Comparison of ENCODE assay signal across 15 mouse cellular contexts in genomic region chr3:27779892-27780291, GRCm38 (mm10).
DNase-seq lines count a peak whose midpoint lies in the region; ATAC-seq and TF ChIP-seq lines count a peak whose summit lies in the region.
"Had no signal": no experiment of that assay in that cellular context is flagged by ENCODE, and none has a peak within 500 bp of the region (broad histone marks: within the 10 kb centered on the region; RNA-seq: fewer than 3 reads in every experiment).

No protein-coding gene starts in this region.

- TF ChIP-seq POLR2A in thymus, adult 2 months (IDR thresholded peaks at IDR 0.05; ENCODE audit: control insufficient read depth, extremely low read depth, insufficient read depth, low read length, poor library complexity), result no peak

- no peak overlapping the region for H3K4me3 ChIP-seq in hindbrain, embryonic 12.5 days
- no peak overlapping the region for H3K4me3 ChIP-seq in midbrain, embryonic 10.5 days
- no peak overlapping the region for H3K4me3 ChIP-seq in midbrain, postnatal 0 days (ENCODE audit: low read depth, low read length)
- H3K4me3 ChIP-seq in thymus, adult 2 months (ENCODE audit: control insufficient read depth, insufficient read depth, low read length), result no peak overlapping the region
- H3K4me3 ChIP-seq: heart, embryonic 15.5 days; limb, embryonic 12.5 days; liver, embryonic 12.5 days had no signal

- TF ChIP-seq CTCF in midbrain, postnatal 0 days (IDR thresholded peaks at IDR 0.05), result no peak
- no peak for TF ChIP-seq CTCF in thymus, adult 2 months (IDR thresholded peaks at IDR 0.05; ENCODE audit: borderline replicate concordance, control insufficient read depth, extremely low read depth, insufficient read depth, low read length, poor library complexity)

- peaks cover 29% of the 10 kb centered on the region for H3K4me1 ChIP-seq in hindbrain, embryonic 12.5 days
- peaks cover 37% of the 10 kb centered on the region for H3K4me1 ChIP-seq in midbrain, embryonic 10.5 days
- peaks cover 3% of the 10 kb centered on the region; the same call in 1 of the 2 replicates for H3K4me1 ChIP-seq in midbrain, postnatal 0 days (ENCODE audit: insufficient read depth, low read length)
- no peaks in the 10 kb centered on the region for H3K4me1 ChIP-seq in thymus, adult 2 months (replicated peaks; ENCODE audit: control insufficient read depth, insufficient read depth, low read length)
- H3K4me1 ChIP-seq: liver, embryonic 12.5 days had no signal

- ATAC-seq in hindbrain, embryonic 12.5 days (ENCODE audit: low FRiP score), result 0 out of 2 replicates have a peak, but pooled peaks have one; percentile 32
- peak; percentile 70 for ATAC-seq in midbrain, postnatal 0 days (ENCODE audit: low FRiP score)
- ATAC-seq: intestine, embryonic 16.5 days had no signal

- H3K27me3 ChIP-seq in hindbrain, embryonic 12.5 days, result no peaks in the 10 kb centered on the region
- no peaks in the 10 kb centered on the region for H3K27me3 ChIP-seq in midbrain, embryonic 10.5 days (ENCODE audit: low read depth, poor library complexity, severe bottlenecking)
- H3K27me3 ChIP-seq in midbrain, postnatal 0 days (ENCODE audit: insufficient read depth, low read length), result no peaks in the 10 kb centered on the region
- no peaks in the 10 kb centered on the region for H3K27me3 ChIP-seq in thymus, adult 2 months (ENCODE audit: control insufficient read depth, insufficient read depth, low read length)
- H3K27me3 ChIP-seq: heart, embryonic 15.5 days; liver, embryonic 12.5 days had no signal

- H3K9me3 ChIP-seq in hindbrain, embryonic 12.5 days (replicated peaks), result no peaks in the 10 kb centered on the region
- H3K9me3 ChIP-seq in midbrain, embryonic 10.5 days (replicated peaks), result no peaks in the 10 kb centered on the region
- H3K9me3 ChIP-seq in midbrain, postnatal 0 days (ENCODE audit: low read length), result no peaks in the 10 kb centered on the region
- H3K9me3 ChIP-seq: heart, embryonic 15.5 days; limb, embryonic 12.5 days; liver, embryonic 12.5 days had no signal

- intact Hi-C loops in heart, postnatal 10 days (cut with DNase I), result no loop called here

- H3K9ac ChIP-seq in hindbrain, embryonic 12.5 days, result no peak overlapping the region
- no peak overlapping the region for H3K9ac ChIP-seq in midbrain, postnatal 0 days (replicated peaks; ENCODE audit: low read length, poor library complexity, severe bottlenecking)
- H3K9ac ChIP-seq: heart, embryonic 15.5 days; limb, embryonic 12.5 days; liver, embryonic 12.5 days had no signal

- 42% methylated on average over 7 of the region's 7 CpGs for WGBS in hindbrain, embryonic 12.5 days
- whole genome bisulfite sequencing in midbrain, embryonic 10.5 days, result 37% methylated on average over 7 of the region's 7 CpGs
- WGBS in midbrain, postnatal 0 days, result 25% methylated on average over 7 of the region's 7 CpGs
- 89% methylated on average over 7 of the region's 7 CpGs for WGBS in thymus, adult 2 months

- DNase-seq in heart, adult 11 months, result peak; percentile 43
- no peak for DNase-seq in heart, postnatal 10 days
- peak; percentile 34 for DNase-seq in midbrain, embryonic 10.5 days (ENCODE audit: low spot score)
- peak; percentile 51 for DNase-seq in midbrain, postnatal 0 days (ENCODE audit: low spot score)
- no peak for DNase-seq in thymus, adult 2 months
- no peak for DNase-seq in adipocyte (ENCODE audit: low spot score)
- DNase-seq: cerebellum, postnatal 14 days; gastrocnemius, postnatal 25 days; lung, adult 2 months; thymus, postnatal 14 days had no signal

- H3K4me2 ChIP-seq in hindbrain, embryonic 12.5 days (replicated peaks), result no peak overlapping the region
- H3K4me2 ChIP-seq in midbrain, postnatal 0 days (ENCODE audit: low read depth, low read length, poor library complexity, severe bottlenecking), result no peak overlapping the region
- H3K4me2 ChIP-seq: heart, embryonic 15.5 days; limb, embryonic 12.5 days; liver, embryonic 12.5 days had no signal

- no peaks in the 10 kb centered on the region for H3K36me3 ChIP-seq in hindbrain, embryonic 12.5 days
- no peaks in the 10 kb centered on the region for H3K36me3 ChIP-seq in midbrain, embryonic 10.5 days
- no peaks in the 10 kb centered on the region for H3K36me3 ChIP-seq in midbrain, postnatal 0 days (ENCODE audit: insufficient read depth, low read length)
- no peaks in the 10 kb centered on the region for H3K36me3 ChIP-seq in thymus, adult 2 months (ENCODE audit: control insufficient read depth, insufficient read depth, low read length)
- H3K36me3 ChIP-seq: heart, embryonic 15.5 days; limb, embryonic 12.5 days; liver, embryonic 12.5 days had no signal

- H3K27ac ChIP-seq in hindbrain, embryonic 12.5 days, result 0 out of 2 replicates have a peak overlapping the region, but pooled peaks have one; percentile 40
- H3K27ac ChIP-seq in midbrain, embryonic 10.5 days (replicated peaks), result peak overlapping the region; percentile 78
- H3K27ac ChIP-seq in midbrain, postnatal 0 days (ENCODE audit: low read depth, low read length), result no peak overlapping the region
- H3K27ac ChIP-seq in thymus, adult 2 months (ENCODE audit: control insufficient read depth, insufficient read depth, low read length), result no peak overlapping the region
- H3K27ac ChIP-seq: heart, embryonic 15.5 days; limb, embryonic 12.5 days; liver, embryonic 12.5 days had no signal

Comparison
In these comparisons a context has a peak if more than half of its experiments do, and no peak if none do; other contexts are left out.
1. DNase-seq: peak in heart, adult 11 months (single experiment), midbrain, embryonic 10.5 days (single experiment) and midbrain, postnatal 0 days (single experiment); none in heart, postnatal 10 days (0 of 2), thymus, adult 2 months (single experiment) and adipocyte (single experiment).
2. H3K27ac ChIP-seq: peak in hindbrain, embryonic 12.5 days (single experiment) and midbrain, embryonic 10.5 days (single experiment); none in midbrain, postnatal 0 days (single experiment) and thymus, adult 2 months (single experiment).